Mouse (Mus musculus) erythroblast, embryonic 14.5 days (primary cell): ENCODE results near the gene Grid1. TPM values are rescaled to one million over a fixed set of nuclear protein-coding genes. Genes with fewer than 3 reads are reported as not detected.

Source experiments
- H3K27me3 ChIP-seq: 2 replicates; pipeline ENCODE4 v1.6.1; 2012; ENCODE audit warnings: inconsistent platforms; ENCODE audit not compliant: control insufficient read depth
- H3K36me3 ChIP-seq: 2 replicates; pipeline ENCODE4 v1.6.1; 2012; ENCODE audit warnings: mild to moderate bottlenecking, inconsistent platforms; ENCODE audit not compliant: control insufficient read depth
- H3K4me1 ChIP-seq: 2 replicates; pipeline ENCODE4 v1.6.1; 2012; ENCODE audit warnings: inconsistent platforms; ENCODE audit not compliant: control insufficient read depth
- H3K4me3 ChIP-seq: replicated peaks from 2 replicates; pipeline ENCODE3; 2012; ENCODE audit warnings: moderate library complexity, mild to moderate bottlenecking, inconsistent platforms
- H3K9me3 ChIP-seq: 2 replicates; pipeline ENCODE4 v1.6.1; 2012; ENCODE audit warnings: low read length, inconsistent platforms, mixed read lengths; ENCODE audit not compliant: control insufficient read depth
- GATA1 ChIP-seq: IDR thresholded peaks from 2 replicates; pipeline ENCODE4 v1.6.1; 2012; ENCODE audit warnings: low read length, inconsistent platforms, mixed read lengths
- TAL1 ChIP-seq: IDR thresholded peaks from 3 replicates; pipeline ENCODE4 v1.6.1; 2012; ENCODE audit warnings: low read length, inconsistent platforms, mixed read lengths
- polyA plus RNA-seq: library from polyadenylated mRNA; stranded (reverse); fragments of >175 nt; gene quantifications from 2 replicates; pipeline ENCODE4 v1.2.3, GENCODE M21; 2012

Gene Grid1
- polyA plus RNA-seq, 1 experiment: not detected

DNA sequence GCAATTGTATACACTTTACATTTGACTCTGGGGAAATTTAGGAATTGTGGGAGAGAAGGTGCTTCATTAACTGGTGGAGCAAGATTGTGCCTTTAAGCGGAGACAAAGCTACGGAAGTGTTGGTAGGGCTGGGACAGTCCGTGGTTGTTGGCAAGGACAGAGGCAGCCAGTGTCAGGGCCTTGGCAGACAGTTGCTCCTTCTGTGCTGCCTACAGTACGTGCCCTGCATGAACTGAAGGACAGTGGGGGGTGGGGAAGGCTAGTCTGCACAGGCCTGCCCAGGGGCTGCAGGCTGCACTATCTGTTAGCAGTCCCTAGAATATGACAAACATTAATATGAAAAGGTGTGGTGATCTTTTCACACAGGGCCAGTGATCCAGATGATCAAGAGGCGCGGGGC is 254.7 kb downstream of the Grid1 start:
- no peaks in the 10 kb centered on the region for H3K4me1 ChIP-seq
- H3K4me3 ChIP-seq: no peak overlapping the region
- H3K9me3 ChIP-seq: no peaks in the 10 kb centered on the region
- no peaks in the 10 kb centered on the region for H3K36me3 ChIP-seq
- no peaks in the 10 kb centered on the region for H3K27me3 ChIP-seq
- TF ChIP-seq TAL1 (no peak), GATA1 (no peak)

DNA sequence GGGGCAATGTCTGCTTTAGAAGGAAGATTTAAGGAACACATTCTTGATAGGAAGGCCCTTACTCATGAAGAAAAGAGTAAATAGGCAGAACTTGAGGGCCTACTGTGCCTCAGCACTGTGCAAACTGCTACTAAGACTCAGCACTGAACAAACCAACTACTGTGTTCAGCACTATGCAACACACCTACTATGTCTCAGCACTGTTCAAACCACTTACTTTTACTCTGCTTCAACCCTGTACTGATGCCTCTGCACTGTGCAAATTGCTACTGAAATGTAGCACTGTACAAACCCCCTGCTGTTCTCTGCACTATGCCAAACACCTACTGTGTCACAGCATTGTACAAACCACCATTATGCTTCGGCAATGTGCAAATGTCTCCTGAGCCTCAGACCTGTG is 260.0 kb downstream of the Grid1 start:
- Histone ChIP-seq H3K4me1 (no peaks in the 10 kb centered on the region), H3K36me3 (no peaks in the 10 kb centered on the region), H3K4me3 (no peak overlapping the region), H3K9me3 (no peaks in the 10 kb centered on the region), H3K27me3 (no peaks in the 10 kb centered on the region)
- TF ChIP-seq GATA1 (no peak), TAL1 (no peak)

DNA sequence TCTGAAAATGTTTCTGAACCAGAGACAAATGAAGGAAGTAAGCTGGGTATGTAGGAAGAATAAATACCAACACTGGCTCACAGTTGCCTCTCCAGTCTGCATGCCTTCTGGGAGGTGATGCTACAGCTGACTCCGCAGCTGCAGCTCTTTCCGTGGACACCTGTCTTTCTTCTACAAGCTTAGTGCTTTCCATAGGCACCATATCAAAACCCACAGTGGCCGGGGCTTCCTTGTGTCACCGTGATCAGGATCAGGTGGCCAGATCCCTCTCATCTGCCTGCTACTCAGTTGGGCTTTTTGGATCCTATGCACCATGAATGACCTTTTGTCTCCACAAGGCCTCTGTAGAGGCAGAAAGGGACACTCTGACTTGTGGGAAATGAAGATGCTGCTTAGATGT is 272.7 kb downstream of the Grid1 start:
- H3K4me1 ChIP-seq: no peaks in the 10 kb centered on the region

DNA sequence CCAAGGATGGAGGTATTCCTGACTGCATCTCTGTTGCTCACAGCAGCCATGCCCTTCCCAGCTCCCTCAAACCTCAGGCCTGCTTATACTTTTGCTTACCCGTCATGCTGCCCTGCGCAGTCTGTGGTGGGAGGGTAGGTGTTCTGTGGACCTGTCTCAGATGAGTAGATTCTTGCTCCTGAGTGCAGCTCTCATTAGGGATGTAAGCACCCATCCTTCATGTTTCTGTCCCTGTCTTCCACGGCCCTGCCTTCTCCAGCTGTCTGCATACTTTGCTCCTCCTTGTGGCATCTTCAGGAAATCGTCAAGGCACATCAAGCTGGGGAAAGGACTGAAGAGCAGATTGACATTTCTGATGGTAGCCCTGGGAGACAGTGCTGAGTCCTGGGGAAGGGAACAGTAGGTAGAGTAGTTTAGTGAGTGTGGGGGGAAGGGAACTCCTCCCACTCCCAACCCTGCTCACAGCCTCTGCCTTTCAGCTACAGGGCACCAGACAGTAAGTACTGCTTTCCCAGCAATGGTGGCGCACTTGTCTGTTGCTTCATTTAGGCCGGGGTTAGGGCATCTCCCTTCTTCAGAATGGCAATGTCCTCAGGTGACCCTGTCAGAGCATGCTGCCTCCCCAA is 273.8 kb downstream of the Grid1 start:
- H3K4me1 ChIP-seq: no peaks in the 10 kb centered on the region
- no peaks in the 10 kb centered on the region for H3K27me3 ChIP-seq
- TF ChIP-seq GATA1: no peak
- no peak for TF ChIP-seq TAL1
- H3K9me3 ChIP-seq: no peaks in the 10 kb centered on the region
- no peak overlapping the region for H3K4me3 ChIP-seq
- no peaks in the 10 kb centered on the region for H3K36me3 ChIP-seq

More for the DNA sequence above, 272.7 kb downstream of the Grid1 start:
- Histone ChIP-seq H3K27me3 (no peaks in the 10 kb centered on the region), H3K4me3 (no peak overlapping the region), H3K9me3 (no peaks in the 10 kb centered on the region), H3K36me3 (no peaks in the 10 kb centered on the region)
- TF ChIP-seq TAL1 (no peak), GATA1 (no peak)

DNA sequence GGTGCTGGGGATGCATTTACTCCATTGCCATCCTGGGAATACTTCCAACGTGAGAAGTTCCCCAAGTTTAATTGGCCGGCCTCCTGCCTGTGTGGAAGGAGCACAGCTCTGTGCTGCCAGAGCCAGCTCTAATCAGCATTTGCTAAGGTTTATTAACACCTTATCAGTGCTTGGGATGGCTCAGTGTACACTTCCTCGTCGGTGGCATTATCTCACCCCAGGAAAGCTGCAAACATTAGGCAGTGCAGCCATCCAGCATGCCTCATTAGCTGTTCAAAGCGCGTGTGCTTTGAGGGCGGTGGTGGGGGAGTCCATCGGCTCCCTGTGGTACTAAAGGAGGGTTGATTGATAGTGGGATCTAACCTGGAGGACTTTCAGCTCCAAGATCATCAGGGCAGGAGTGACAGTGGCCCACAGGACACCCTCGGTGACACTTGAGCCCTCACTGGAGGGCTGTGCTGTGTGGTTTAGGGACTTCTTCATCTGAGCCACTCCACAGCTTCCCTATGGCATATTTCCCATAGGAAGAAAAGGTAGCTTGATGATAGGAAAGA is 275.7 kb downstream of the Grid1 start:
- Histone ChIP-seq H3K36me3 (no peaks in the 10 kb centered on the region), H3K4me3 (no peak overlapping the region), H3K9me3 (no peaks in the 10 kb centered on the region), H3K27me3 (no peaks in the 10 kb centered on the region), H3K4me1 (no peaks in the 10 kb centered on the region)
- no peak for TF ChIP-seq GATA1
- TF ChIP-seq TAL1: no peak

DNA sequence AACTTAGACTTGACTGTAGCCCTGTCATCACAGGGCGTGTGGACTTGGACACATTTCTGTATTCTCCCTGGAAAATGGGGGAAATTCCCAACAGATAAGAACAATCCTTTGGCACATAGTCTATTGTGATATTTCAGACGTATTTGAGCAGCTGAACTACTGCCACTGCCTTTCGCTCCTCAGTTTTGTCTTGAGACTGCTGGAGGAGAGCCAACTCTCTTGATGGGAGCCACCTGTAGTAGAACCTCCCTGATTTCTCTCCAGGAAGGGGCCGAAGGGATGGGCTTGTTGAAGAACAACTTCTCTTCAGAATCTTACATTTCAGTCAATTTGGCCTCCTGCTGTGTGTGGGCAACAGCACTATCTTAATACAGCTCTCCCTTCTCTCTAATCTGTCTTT is 276.2 kb downstream of the Grid1 start:
- no peaks in the 10 kb centered on the region for H3K4me1 ChIP-seq
- no peak overlapping the region for H3K4me3 ChIP-seq
- no peaks in the 10 kb centered on the region for H3K36me3 ChIP-seq
- no peaks in the 10 kb centered on the region for H3K9me3 ChIP-seq
- H3K27me3 ChIP-seq: no peaks in the 10 kb centered on the region
- TF ChIP-seq GATA1: no peak
- no peak for TF ChIP-seq TAL1

DNA sequence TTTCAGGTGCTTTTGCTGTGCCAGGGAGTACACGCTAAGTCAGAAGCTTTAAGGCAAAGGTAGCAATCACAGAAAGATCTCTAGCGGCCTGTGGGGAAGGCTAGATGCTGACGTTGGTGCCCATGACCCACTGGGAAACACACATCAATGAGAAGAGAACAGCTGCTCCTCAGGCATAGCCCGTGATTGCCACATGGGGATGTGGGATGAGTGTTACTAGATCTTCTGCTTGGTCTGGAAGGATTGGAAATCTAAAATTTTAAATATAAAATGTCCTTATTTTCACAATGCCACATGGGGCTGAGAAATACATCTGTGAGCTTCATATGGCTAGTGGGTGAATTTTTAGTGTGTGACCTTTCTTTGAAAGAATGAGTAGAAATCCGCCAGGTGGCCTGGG is 277.3 kb downstream of the Grid1 start:
- no peaks in the 10 kb centered on the region for H3K9me3 ChIP-seq

DNA sequence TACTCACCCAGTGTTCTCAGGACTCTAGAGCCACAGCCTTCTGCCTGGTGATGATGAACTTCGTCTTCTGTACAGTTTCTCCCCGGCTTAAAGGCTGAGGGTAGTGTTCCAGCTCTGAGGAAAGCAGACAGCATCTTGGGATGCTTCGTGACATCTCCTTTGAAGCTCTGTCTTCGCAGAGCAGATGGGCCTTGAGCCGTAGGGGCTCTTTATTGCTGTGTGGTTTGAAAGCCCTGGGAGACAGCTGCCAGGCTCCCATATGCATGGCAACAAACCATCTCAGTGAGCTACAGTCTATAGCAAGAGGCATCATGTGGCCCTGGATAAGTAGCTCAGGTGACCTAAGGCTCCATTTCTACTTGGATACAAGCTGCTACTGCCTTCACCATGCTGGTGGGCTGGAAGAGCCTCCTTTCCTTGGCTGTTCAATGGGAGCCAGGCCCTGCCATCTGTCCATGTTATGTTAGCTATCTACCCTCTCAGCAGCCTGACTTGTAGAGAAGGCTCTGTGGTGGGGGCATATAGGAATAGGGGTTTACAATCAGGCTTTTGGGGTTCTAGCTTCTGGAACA is 283.8 kb downstream of the Grid1 start:
- no peaks in the 10 kb centered on the region for H3K4me1 ChIP-seq
- TF ChIP-seq TAL1 (no peak), GATA1 (no peak)
- H3K4me3 ChIP-seq: no peak overlapping the region
- no peaks in the 10 kb centered on the region for H3K27me3 ChIP-seq
- no peaks in the 10 kb centered on the region for H3K36me3 ChIP-seq
- no peaks in the 10 kb centered on the region for H3K9me3 ChIP-seq

More for the DNA sequence above, 277.3 kb downstream of the Grid1 start:
- Histone ChIP-seq H3K27me3 (no peaks in the 10 kb centered on the region), H3K4me1 (no peaks in the 10 kb centered on the region), H3K4me3 (no peak overlapping the region), H3K36me3 (no peaks in the 10 kb centered on the region)
- no peak for TF ChIP-seq GATA1

DNA sequence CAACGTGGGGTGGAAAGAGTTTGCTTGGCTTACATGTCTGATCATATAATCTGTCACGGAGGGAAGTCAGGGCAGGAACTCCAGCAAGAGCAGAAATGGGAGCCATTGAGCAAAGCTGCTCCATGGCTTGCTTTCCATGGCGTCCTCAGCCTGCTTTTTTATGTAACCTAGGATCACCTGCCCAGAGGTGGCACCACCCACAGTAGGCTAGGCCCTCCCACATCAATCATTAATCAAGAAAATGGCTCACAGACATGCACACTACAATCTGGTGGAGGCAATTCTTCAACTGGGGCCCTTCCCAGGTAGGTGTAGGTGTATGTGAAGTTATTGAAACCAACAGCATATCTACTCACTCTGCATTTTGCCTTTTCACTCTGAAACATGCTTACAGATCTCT is 287.7 kb downstream of the Grid1 start:
- no peak overlapping the region for H3K4me3 ChIP-seq
- H3K9me3 ChIP-seq: no peaks in the 10 kb centered on the region
- no peak for TF ChIP-seq GATA1
- TF ChIP-seq TAL1: no peak
- no peaks in the 10 kb centered on the region for H3K36me3 ChIP-seq
- no peaks in the 10 kb centered on the region for H3K4me1 ChIP-seq
- no peaks in the 10 kb centered on the region for H3K27me3 ChIP-seq
